Mouse (Mus musculus): Measurements from ENCODE around the gene Pklr. TPM values are rescaled to one million over a fixed set of nuclear protein-coding genes. Genes with fewer than 3 reads are reported as not detected.

Gene Pklr
- total and polyA plus RNA-seq, 3 experiments, result 53.2 to 185 (median 133) TPM

DNA sequence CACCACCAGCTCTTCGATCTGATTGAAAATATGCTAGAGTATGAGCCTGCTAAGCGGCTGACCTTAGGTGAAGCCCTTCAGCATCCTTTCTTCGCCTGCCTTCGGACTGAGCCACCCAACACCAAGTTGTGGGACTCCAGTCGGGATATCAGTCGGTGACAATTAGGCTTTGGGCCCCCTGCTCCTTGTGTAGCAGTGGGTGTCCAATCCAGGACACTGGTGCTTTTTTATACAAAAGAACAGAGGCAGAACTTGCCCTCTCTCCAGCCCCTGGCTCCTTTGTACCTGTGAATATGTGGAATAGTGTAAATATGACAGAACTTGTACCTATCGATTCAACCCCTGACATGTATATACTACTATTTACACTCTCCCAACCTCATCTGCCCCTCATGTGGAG, 40.5 kb downstream of the Pklr start:
- peaks cover 23 to 33% of the 10 kb centered on the region in 2 experiments for H3K36me3 ChIP-seq (ENCODE audit: control insufficient read depth in 1 of 2, insufficient read depth in 2 of 2, low read length in 2 of 2)
- no peak for DNase-seq (ENCODE audit: low read depth, low spot score)
- TF ChIP-seq POLR2AphosphoS2 (IDR thresholded peaks at IDR 0.05; ENCODE audit: low read length) (no peak), UBTF (IDR thresholded peaks at IDR 0.05; ENCODE audit: borderline replicate concordance, insufficient read depth, low read depth, low read length) (no peak), TBP (IDR thresholded peaks at IDR 0.05; ENCODE audit: low read depth, low read length) (no peak), MXI1 (IDR thresholded peaks at IDR 0.05; ENCODE audit: low read depth, low read length) (no peak), ZKSCAN1 (IDR thresholded peaks at IDR 0.05; ENCODE audit: low read depth, low read length) (no peak), E2F4 (IDR thresholded peaks at IDR 0.05; ENCODE audit: borderline replicate concordance, low read depth, low read length) (no peak), TCF12 (IDR thresholded peaks at IDR 0.05; ENCODE audit: low read depth, low read length) (no peak), SMC3 (IDR thresholded peaks at IDR 0.05; ENCODE audit: low read depth, low read length) (no peak), TAL1 (IDR thresholded peaks at IDR 0.05; ENCODE audit: low read length) (no peak), KAT2A (conservative IDR thresholded peaks at IDR 0.05; ENCODE audit: low read depth, low read length) (no peak), MAFK (IDR thresholded peaks at IDR 0.05; ENCODE audit: borderline replicate concordance, low read depth, low read length) (no peak), MYB (IDR thresholded peaks at IDR 0.05; ENCODE audit: low read depth, low read length) (no peak), POLR2AphosphoS5 (IDR thresholded peaks at IDR 0.05; ENCODE audit: borderline replicate concordance, low read depth, low read length) (no peak), NELFE (IDR thresholded peaks at IDR 0.05; ENCODE audit: low read depth, low read length) (no peak), GABPA (IDR thresholded peaks at IDR 0.05; ENCODE audit: low read depth, low read length) (no peak), GATA1 (IDR thresholded peaks at IDR 0.05; ENCODE audit: low read depth, low read length) (no peak), ZNF384 (IDR thresholded peaks at IDR 0.05; ENCODE audit: low read depth, low read length) (no peak), MAX (IDR thresholded peaks at IDR 0.05; ENCODE audit: low read length) (no peak)
- H3K4me1 ChIP-seq (ENCODE audit: control insufficient read depth in 1 of 2, insufficient read depth in 2 of 2, low read length in 2 of 2), result peaks cover 3 to 22% of the 10 kb centered on the region in 2 experiments; a peak in 3 of 4 replicates
- peak overlapping the region; percentile 42 for H3K27ac ChIP-seq (ENCODE audit: control insufficient read depth, low read depth, low read length)
- no peak overlapping the region for H3K4me3 ChIP-seq (ENCODE audit: control insufficient read depth in 1 of 2, insufficient read depth in 1 of 2, low read depth in 2 of 2, low read length in 2 of 2)
- H3K79me2 ChIP-seq (ENCODE audit: control insufficient read depth, insufficient read depth, low read length, poor library complexity), result peaks cover 23% of the 10 kb centered on the region
- H3K27me3 ChIP-seq (ENCODE audit: control insufficient read depth in 1 of 2, insufficient read depth in 2 of 2, low read length in 2 of 2), result no peaks in the 10 kb centered on the region
- no peaks in the 10 kb centered on the region for H3K9me3 ChIP-seq (replicated peaks; ENCODE audit: insufficient read depth, low read length)
- H3K9ac ChIP-seq (ENCODE audit: control insufficient read depth, low read depth, low read length, poor library complexity, severe bottlenecking), result peak overlapping the region; percentile 47

DNA sequence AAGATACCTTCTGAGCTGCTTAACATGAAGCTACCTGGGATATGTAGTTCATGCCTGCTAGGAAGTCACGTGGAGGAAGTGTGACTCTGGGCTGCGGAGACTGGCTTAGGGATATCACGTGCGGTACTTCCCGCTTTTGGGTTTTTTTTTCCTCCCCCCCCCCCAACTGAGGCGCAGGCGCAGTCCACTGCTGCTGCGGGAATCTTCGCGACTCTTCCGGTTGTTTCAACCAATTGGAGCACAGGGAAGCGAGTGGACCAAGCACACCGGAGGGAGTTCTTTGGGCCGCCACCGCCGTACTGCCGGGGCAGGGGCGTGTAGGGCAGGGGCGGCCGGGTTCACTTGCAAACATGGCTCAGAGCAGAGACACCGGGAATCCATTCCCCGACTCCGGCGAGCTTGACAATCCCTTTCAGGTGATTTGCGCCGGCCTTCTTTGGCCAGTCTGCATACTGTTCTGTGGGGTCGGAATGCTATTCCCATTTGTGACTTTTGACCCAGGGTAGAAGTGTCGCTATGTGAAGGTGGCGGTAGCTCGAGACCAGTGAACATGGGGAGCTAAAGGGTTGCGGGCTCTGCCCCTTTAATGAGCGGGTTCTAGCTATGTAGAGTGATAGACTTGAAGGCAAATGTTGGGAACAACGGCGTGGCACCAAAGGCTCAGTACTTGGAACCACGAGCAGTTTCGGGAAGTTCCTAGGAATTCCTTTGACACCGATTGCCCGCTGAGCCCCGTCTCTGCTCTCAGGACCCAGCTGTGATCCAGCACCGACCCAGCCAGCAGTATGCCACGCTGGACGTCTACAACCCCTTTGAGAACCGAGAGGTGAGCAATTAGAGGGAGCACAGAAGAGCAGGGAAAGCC, 41.5 kb downstream of the Pklr start, which contains the start of gene Scamp3:
Gene Scamp3 (plus strand): TSS at position 232 of the 865 bp plus-strand sequence.
- DNase-seq (ENCODE audit: low read depth, low spot score), result peak; percentile 99
- Histone ChIP-seq H3K4me3 (ENCODE audit: control insufficient read depth in 1 of 2, insufficient read depth in 1 of 2, low read depth in 2 of 2, low read length in 2 of 2) (peak within 1 kb of the TSS; percentile 58 to 91), H3K36me3 (ENCODE audit: control insufficient read depth in 1 of 2, insufficient read depth in 2 of 2, low read length in 2 of 2) (peaks cover 26 to 33% of the 10 kb centered on the region in 2 experiments), H3K9me3 (replicated peaks; ENCODE audit: insufficient read depth, low read length) (no peaks in the 10 kb centered on the region), H3K27me3 (ENCODE audit: control insufficient read depth in 1 of 2, insufficient read depth in 2 of 2, low read length in 2 of 2) (no peaks in the 10 kb centered on the region), H3K4me1 (ENCODE audit: control insufficient read depth in 1 of 2, insufficient read depth in 2 of 2, low read length in 2 of 2) (peaks cover 7 to 31% of the 10 kb centered on the region in 2 experiments; a peak in 3 of 4 replicates), H3K27ac (ENCODE audit: control insufficient read depth, low read depth, low read length) (peak within 1 kb of the TSS; percentile 71), H3K9ac (ENCODE audit: control insufficient read depth, low read depth, low read length, poor library complexity, severe bottlenecking) (peak within 1 kb of the TSS; percentile 85), H3K79me2 (ENCODE audit: control insufficient read depth, insufficient read depth, low read length, poor library complexity) (peaks cover 23% of the 10 kb centered on the region)
- TF ChIP-seq MXI1 (IDR thresholded peaks at IDR 0.05; ENCODE audit: low read depth, low read length), result peak; percentile 85
- no peak for TF ChIP-seq ZC3H11A (IDR thresholded peaks at IDR 0.05; ENCODE audit: low read depth, low read length)
- TF ChIP-seq ZKSCAN1 (IDR thresholded peaks at IDR 0.05; ENCODE audit: low read depth, low read length), result peak; percentile 69; the same call in 1 of the 2 replicates
- peak; percentile 96 for TF ChIP-seq MYC (IDR thresholded peaks at IDR 0.05; ENCODE audit: low read depth, low read length)
- peak in 1 of 2 experiments; percentile 18; a peak in 1 of 4 replicates for TF ChIP-seq EP300 (IDR thresholded peaks at IDR 0.05; ENCODE audit: low read depth in 1 of 2, low read length in 2 of 2)
- TF ChIP-seq MAZ (IDR thresholded peaks at IDR 0.05; ENCODE audit: low read depth, low read length), result peak; percentile 97
- TF ChIP-seq ELF1 (IDR thresholded peaks at IDR 0.05; ENCODE audit: low read depth, low read length), result peak; percentile 96
- TF ChIP-seq JUND (IDR thresholded peaks at IDR 0.05; ENCODE audit: low read depth, low read length), result no peak
- no peak for TF ChIP-seq SMC3 (IDR thresholded peaks at IDR 0.05; ENCODE audit: low read depth, low read length)
- peak; percentile 99 for TF ChIP-seq BHLHE40 (IDR thresholded peaks at IDR 0.05; ENCODE audit: borderline replicate concordance, low read depth, low read length)
- TF ChIP-seq NELFE (IDR thresholded peaks at IDR 0.05; ENCODE audit: low read depth, low read length), result peak; percentile 80
- peak; percentile 57; the same call in 1 of the 2 replicates for TF ChIP-seq CHD2 (IDR thresholded peaks at IDR 0.05; ENCODE audit: low read length)
- peak; percentile 85; the same call in 1 of the 2 replicates for TF ChIP-seq KAT2A (conservative IDR thresholded peaks at IDR 0.05; ENCODE audit: low read depth, low read length)
- 0 out of 6 replicates have a peak, but pooled peaks of 1 of the 3 experiments have one; percentile 5 for TF ChIP-seq CTCF (IDR thresholded peaks at IDR 0.05 in 2 of 3, conservative IDR thresholded peaks at IDR 0.05 in 1 of 3; ENCODE audit: control insufficient read depth in 1 of 3, insufficient read depth in 1 of 3, low read depth in 2 of 3, low read length in 3 of 3, poor library complexity in 1 of 3, severe bottlenecking in 1 of 3)
- TF ChIP-seq E2F4 (IDR thresholded peaks at IDR 0.05; ENCODE audit: borderline replicate concordance, low read depth, low read length), result peak; percentile 88
- peak; percentile 90 for TF ChIP-seq NRF1 (IDR thresholded peaks at IDR 0.05; ENCODE audit: insufficient read depth, low read depth, low read length, poor library complexity, severe bottlenecking)
- no peak for TF ChIP-seq UBTF (IDR thresholded peaks at IDR 0.05; ENCODE audit: borderline replicate concordance, insufficient read depth, low read depth, low read length)
- TF ChIP-seq POLR2AphosphoS2 (IDR thresholded peaks at IDR 0.05; ENCODE audit: low read length), result peak; percentile 100
- no peak for TF ChIP-seq GABPA (IDR thresholded peaks at IDR 0.05; ENCODE audit: low read depth, low read length)

All from MEL (cell line).